Mouse (Mus musculus) C3H10T1/2 (cell line): ENCODE results near the gene Cdkl4. TPM values are rescaled to one million over a fixed set of nuclear protein-coding genes. Genes with fewer than 3 reads are reported as not detected.

Experiments
- polyA plus RNA-seq, 2 experiments: library from polyadenylated mRNA; unstranded; fragments of >200 nt; fragmentation: generic; extraction: Trizol; gene quantifications; one replicate each; pipeline ENCODE4 v1.2.1; 2012; ENCODE audit warnings: missing spikeins in 2 of 2

The Cdkl4 gene
- not detected for polyA plus RNA-seq

GRCm38 (mm10) chr17:80577639-80578038, at the start of gene Cdkl4:
TSS of gene Cdkl4 (minus strand) at chr17:80577813.

DNA sequence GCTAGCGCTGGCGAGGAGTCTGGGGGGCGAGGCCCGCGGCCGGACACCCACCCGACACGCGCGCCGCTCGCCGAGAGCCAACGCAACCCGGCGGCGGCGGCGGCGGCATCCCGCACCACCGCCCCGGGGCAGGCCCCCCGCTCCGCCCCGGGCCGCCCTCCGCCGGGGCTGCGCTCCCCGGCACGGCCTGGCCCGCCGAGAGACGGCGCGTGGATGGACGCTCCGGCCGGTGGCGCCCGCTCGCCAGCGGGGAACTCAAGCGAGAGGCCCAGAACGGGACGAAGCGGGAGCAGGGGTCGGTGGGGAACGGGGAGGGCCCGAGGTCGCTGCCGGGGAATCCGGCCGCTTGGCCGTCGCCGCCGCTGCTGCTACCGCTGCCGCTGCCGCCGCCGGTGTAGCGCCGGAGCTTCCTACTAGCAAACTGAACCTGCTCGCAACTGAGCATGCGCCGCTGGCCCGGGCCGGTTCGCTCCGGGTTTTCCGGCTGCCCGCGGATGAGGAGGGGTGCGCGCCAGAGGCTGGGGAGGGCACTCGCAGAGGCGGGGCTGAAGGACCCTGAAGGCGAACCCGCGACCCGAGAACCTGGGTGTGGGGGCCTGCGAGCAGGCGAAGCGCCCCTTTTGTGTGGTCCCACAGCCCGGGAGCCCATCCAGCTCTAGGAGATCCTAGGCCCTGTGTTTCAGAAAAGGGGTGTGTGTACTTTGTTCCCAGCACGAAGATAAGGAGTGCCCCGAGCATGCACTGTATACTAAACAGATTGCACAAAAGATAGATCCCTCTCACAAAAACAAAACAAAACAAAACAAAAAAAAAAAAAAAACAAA, 97.4 kb downstream of the Cdkl4 start, which contains the start of gene Sos1:
TSS of gene Sos1 (minus strand) at position 423 of the 824 bp plus-strand sequence.

Other genes starting within 250 kb of the Cdkl4 start
- gene Gm10190, start 204.3 kb downstream of the Cdkl4 start, polyA plus RNA-seq = not detected
- 1 to 10 TPM in 1 of 2 experiments, under 1 TPM in 1; 0.30 to 3.0 TPM for gene Sos1, start 97.4 kb downstream of the Cdkl4 start, polyA plus RNA-seq
- gene Map4k3, start 150.7 kb upstream of the Cdkl4 start, polyA plus RNA-seq = 1 to 10 TPM in 1 of 2 experiments, under 1 TPM in 1; 0.29 to 6.5 TPM